Mouse (Mus musculus): Measurements from ENCODE around the gene Ipo7. TPM values are rescaled to one million over a fixed set of nuclear protein-coding genes. Genes with fewer than 3 reads are reported as not detected.
"Not testable (repeated sequence)": the region's sequence is repeated elsewhere in the genome, so short reads cannot be mapped to it uniquely, and the experiment has no call there.

The Ipo7 gene
- total RNA-seq, 2 experiments from 2014 or later = 88.3 to 92.0 TPM

DNA sequence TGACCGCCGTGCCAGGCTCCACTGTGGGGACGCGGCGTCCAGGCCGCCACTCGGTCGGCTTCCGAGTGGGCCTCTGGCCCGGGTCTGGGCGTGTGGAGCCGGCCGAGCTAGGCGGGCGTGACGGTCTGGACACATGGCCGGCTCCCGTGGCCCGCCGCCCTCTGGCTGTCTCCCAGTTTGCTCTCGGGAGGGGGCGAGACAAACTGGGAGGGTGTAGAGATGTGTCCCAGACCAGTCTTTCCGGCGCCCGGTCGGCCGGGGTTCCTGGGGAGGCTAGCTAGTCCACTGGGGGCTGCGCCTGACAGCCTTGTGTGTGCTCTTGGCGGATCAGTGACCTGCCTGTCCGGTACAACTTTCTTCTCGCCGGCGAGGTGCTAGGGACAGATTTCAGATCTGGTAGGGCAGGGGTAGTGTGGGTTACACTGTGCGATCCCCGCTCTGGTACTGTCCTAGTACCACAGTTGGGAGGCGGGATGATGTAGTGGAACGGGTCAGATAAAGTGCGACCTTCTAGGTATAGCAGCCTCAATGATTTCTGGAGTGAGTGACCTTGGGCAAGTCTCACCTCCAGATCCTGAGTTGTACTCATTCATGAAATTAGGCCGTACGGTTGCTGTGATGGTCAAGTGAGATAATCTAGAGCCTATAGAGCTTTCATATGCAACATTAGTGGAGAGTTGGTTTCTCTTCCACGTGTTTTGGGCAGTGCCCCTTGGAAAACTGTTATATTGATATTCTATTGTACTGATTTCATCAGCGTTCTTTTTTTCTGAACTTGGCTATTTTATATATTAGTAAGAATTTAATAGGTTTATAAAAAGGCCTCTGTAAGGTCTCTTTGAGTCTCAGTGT, 783 bp downstream of the Ipo7 start:
- peak; percentile 71 for DNase-seq (ENCODE audit: low spot score)

DNA sequence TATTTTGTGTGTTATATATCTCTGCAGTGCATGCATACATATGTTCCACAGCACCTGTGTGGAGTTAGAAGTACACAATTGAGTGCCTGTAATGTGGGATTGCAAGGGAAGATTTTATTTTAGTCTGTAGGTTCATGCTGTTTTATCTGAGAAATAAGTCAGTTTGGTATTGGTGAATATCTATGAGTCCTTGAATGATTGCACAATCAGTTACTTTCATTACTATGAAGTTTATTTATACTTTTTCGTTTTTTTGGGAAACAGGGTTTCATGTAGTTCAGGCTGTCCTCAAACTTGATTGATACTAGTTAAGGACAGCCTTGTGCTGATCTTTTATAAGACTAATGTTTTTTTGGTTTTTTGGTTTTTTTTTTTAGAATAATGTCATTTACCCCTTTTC, 5.5 kb downstream of the Ipo7 start:
- no peak for DNase-seq (ENCODE audit: low spot score)

- no peak for DNase-seq (ENCODE audit: low spot score)
Measured at GRCm38 (mm10) chr7:110026594-110026993, 8.5 kb downstream of the Ipo7 start.

DNA sequence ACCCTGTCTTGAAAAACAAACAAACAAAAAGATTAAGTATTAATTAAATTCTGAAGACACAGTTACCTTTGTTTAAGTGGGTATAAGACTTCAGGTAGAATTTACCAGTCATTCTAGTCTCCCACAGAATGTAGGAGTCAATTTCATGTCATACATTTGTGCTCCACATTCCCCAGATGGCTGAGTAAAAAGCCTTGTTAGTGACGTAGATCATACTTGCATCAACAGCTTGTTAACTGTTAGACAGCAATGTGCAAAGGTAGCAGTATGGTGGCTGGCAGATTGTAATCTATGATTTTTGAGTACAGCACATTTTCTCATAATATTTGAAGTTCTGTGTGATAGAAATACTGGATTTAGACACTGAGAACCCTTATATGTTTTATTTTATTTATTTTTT, 10.8 kb downstream of the Ipo7 start:
- no peak for DNase-seq (ENCODE audit: low spot score)

DNA sequence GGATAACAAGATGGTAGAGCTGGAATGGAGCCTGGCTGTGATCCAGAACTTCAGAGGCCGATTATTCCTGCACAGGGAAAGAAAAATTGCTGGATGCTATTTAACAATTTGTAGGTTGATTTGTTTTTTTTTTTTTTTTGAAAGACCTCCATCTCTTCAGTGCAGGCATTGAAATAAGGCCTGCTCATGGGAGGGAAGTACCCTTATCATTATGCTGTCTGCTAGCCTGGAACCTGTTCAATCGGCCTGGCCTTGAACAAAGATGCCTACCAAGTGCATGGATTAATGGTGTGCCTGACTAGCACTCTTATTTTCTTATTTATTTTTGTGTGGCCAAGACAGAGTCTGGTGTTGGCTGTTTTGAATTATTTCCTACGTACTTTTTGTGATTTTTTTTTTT, 12.3 kb downstream of the Ipo7 start:
- no peak for DNase-seq (ENCODE audit: low spot score)

GRCm38 (mm10) chr7:110057723-110058122, 39.6 kb downstream of the Ipo7 start:
- not testable (repeated sequence) for DNase-seq (ENCODE audit: low spot score)

GRCm38 (mm10) chr7:110059092-110059785, 41.2 kb downstream of the Ipo7 start:
- DNase-seq (ENCODE audit: low spot score) = no peak

GRCm38 (mm10) chr7:110060106-110060668, 42.1 kb downstream of the Ipo7 start:
- no peak for DNase-seq (ENCODE audit: low spot score)

GRCm38 (mm10) chr7:110060669-110061198, 42.7 kb downstream of the Ipo7 start:
- peak; percentile 19 for DNase-seq (ENCODE audit: low spot score)

GRCm38 (mm10) chr7:110061199-110061751, 43.2 kb downstream of the Ipo7 start, which contains the start of gene Zfp143:
TSS of gene Zfp143 (plus strand) at chr7:110061217.
- peak; percentile 100 for DNase-seq (ENCODE audit: low spot score)

- peak; percentile 93 for DNase-seq (ENCODE audit: low spot score)
Measured at GRCm38 (mm10) chr7:110061752-110062273, 43.7 kb downstream of the Ipo7 start.

GRCm38 (mm10) chr7:110063731-110064130, 45.7 kb downstream of the Ipo7 start:
- DNase-seq (ENCODE audit: low spot score) = no peak

GRCm38 (mm10) chr7:110069070-110069469, 51.0 kb downstream of the Ipo7 start:
- DNase-seq (ENCODE audit: low spot score) = no peak

- no peak for DNase-seq (ENCODE audit: low spot score)
Measured at GRCm38 (mm10) chr7:110078168-110078567, 60.1 kb downstream of the Ipo7 start.

GRCm38 (mm10) chr7:110083386-110084165, 65.5 kb downstream of the Ipo7 start:
- DNase-seq (ENCODE audit: low spot score) = peak; percentile 64

DNA sequence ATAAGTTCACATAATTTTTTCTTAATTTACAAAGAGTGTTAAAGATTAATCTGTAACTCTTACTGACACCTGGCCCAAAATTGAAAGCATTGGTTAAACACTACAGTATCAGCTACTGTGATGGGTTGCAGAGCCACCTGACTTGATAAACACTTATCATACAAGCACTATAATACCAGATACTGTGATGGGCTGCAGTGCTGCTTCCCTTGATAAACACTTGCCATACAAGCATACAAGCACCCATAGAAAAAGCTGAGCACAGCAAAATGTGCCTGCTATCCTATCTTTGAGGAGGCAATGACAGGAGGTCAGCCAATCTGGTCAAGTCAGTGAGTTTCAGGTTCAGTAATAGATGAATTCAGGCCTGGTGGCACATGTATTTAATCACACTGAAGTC, 67.1 kb downstream of the Ipo7 start:
- no peak for DNase-seq (ENCODE audit: low spot score)

GRCm38 (mm10) chr7:110087914-110088313, 69.8 kb downstream of the Ipo7 start:
- DNase-seq (ENCODE audit: low spot score) = no peak

GRCm38 (mm10) chr7:110091670-110092069, 73.6 kb downstream of the Ipo7 start:
- no peak for DNase-seq (ENCODE audit: low spot score)

DNA sequence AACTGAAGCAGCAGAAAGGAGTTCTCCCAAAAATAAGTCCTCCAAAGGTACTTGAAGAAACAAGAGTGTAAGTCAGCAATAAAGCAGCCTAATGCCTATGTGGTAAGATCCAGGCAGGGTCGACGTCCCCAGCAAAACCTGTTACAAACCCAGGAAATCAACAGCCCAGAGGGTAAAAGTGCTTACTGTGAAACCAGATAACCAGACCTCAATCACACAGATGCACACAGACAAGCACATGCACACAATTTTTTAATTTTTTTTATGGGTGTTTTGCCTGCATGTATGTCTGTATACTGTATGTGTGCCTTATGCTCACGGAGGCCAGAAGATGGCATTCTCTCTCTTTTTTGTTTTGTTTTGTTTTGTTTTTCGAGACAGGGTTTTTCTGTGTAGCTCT, 78.3 kb downstream of the Ipo7 start:
- DNase-seq (ENCODE audit: low spot score) = no peak

GRCm38 (mm10) chr7:110097106-110097793, 79.2 kb downstream of the Ipo7 start:
- DNase-seq (ENCODE audit: low spot score) = no peak

Data from gastrocnemius, adult 18-20 months (tissue).